Mouse (Mus musculus): Measurements from ENCODE around the gene Slc5a10. TPM values are rescaled to one million over a fixed set of nuclear protein-coding genes. Genes with fewer than 3 reads are reported as not detected.
"Not testable (repeated sequence)": the region's sequence is repeated elsewhere in the genome, so short reads cannot be mapped to it uniquely, and the experiment has no call there.

Slc5a10 gene
- total RNA-seq, 4 experiments from 2014 or later, result not detected

GRCm38 (mm10) chr11:61649626-61650025 is 71.0 kb downstream of the Slc5a10 start:
- DNase-seq (ENCODE audit: low spot score in 2 of 2), result no peak

- no peak for DNase-seq (ENCODE audit: low spot score in 2 of 2)
Observed at GRCm38 (mm10) chr11:61649163-61649580, 71.5 kb downstream of the Slc5a10 start.

GRCm38 (mm10) chr11:61648749-61649115 is 71.9 kb downstream of the Slc5a10 start:
- no peak for DNase-seq (ENCODE audit: low spot score in 2 of 2)

GRCm38 (mm10) chr11:61647956-61648748 is 72.5 kb downstream of the Slc5a10 start:
- DNase-seq (ENCODE audit: low spot score in 2 of 2), result no peak

- no peak for DNase-seq (ENCODE audit: low spot score in 2 of 2)
Observed at GRCm38 (mm10) chr11:61647110-61647910, 73.3 kb downstream of the Slc5a10 start.

DNA sequence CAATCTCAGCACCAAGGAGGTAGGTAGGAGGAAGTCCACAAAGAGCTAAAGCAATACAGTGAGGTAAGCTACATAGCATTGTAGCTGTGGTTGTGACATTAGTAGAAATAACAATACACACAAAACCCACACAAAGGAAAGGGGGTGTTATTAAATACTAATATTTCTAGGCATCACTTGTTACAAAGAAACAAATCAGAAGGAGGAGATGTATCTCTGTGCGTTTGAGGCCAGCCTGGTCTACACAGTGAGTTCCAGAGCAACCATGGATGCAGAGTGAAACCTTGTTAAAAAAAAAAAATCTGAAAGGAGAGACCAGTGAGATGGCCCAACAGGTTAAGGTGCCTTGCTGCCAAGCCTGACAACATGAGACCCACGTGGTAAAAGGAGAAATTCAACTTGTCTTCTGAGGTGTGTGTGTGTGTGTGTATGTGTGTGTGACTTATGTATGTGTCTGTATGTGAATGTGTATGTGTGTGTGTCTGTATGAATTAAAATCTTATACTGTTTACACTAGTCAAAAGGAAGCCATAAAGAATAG is 74.1 kb downstream of the Slc5a10 start:
- DNase-seq (ENCODE audit: low spot score in 2 of 2), result no peak

GRCm38 (mm10) chr11:61645357-61645857 is 75.2 kb downstream of the Slc5a10 start:
- DNase-seq (ENCODE audit: low spot score in 2 of 2), result no peak

GRCm38 (mm10) chr11:61644576-61645326 is 75.9 kb downstream of the Slc5a10 start:
- DNase-seq (ENCODE audit: low spot score in 2 of 2), result no peak

DNA sequence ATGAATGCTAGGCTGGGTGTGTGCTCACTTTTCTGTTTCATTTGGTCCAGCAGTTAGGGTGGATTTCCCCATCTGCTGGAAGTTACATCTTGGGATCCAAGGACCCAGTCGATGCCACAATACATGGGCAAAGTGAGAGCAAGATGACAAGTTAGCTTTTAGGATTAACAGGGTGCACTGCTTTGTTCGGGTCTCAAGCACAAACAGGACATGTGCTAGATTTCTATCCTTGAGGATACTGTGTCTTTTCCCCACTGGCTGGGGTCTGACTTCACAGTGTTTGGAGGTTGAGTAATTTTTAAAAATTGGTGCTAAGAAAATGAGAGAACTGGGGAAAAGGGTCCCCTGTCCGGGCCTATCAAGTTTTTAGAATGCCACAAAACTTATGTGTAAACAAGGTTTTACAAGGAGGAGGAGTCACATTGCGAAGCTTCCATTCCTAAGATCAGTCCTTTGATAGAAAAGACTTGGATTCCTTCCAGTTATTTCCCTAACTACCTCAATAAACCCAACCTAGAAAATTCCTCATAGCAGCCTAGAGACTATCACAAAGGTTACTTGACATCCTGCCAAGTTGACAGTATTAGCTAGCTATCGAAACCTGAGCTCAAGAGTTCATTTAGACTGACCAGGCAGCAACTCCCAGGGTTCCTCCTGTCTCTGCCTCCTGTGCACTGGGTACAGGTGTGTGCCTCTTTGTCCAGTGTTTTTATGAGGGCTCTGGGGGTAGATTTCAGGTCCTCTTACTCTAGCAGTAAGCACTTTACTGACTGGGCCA is 77.3 kb downstream of the Slc5a10 start:
- DNase-seq (ENCODE audit: low spot score in 2 of 2), result no peak

- no peak for DNase-seq (ENCODE audit: low spot score in 2 of 2)
Observed at GRCm38 (mm10) chr11:61642106-61642505, 78.5 kb downstream of the Slc5a10 start.

DNA sequence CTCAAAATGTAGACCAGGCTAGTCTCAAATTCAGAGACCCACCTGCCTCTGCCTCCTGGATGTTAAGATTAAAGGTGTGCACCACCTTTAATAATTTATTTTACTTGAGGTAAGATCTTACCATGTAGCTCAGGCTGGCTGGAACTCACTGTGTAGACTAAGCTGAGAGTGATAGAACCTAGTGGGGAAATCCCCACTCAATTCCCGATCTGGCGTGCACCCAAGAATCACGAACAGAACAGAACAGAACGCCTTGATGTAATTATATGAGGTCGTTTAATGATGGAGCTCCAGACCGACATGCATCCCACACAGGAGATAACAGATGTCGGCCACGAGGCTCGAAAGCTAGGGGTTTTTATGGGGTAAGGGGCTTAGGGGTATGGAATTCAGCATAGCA is 80.0 kb downstream of the Slc5a10 start:
- not testable (repeated sequence) for DNase-seq (ENCODE audit: low spot score in 2 of 2)

DNA sequence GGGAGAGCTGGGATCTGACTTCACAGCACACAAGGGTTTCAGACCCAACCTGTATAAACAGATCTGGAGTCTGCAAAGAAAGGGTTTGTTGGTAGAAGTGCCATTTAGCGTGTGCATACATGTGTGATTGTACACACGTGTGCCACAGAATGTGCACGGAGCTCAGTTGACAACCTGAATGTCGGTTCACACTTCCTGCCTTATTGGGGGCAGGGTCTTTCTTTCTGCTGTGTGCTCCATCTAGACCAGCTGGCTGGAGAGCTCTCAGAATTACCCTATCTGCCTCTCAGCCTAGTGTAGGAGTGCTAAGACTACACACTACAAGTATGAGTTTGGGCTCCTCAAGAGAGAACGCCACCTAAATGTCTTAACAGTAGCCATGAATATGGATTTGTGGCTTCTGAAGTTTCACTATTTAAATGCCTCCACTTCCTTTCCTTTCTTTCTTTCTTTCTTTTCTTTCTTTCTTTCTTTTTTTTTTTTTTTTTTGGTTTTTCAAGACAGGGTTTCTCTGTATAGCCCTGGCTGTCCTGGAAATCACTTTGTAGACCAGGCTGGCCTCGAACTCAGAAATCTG is 80.9 kb downstream of the Slc5a10 start:
- no peak for DNase-seq (ENCODE audit: low spot score in 2 of 2)

DNA sequence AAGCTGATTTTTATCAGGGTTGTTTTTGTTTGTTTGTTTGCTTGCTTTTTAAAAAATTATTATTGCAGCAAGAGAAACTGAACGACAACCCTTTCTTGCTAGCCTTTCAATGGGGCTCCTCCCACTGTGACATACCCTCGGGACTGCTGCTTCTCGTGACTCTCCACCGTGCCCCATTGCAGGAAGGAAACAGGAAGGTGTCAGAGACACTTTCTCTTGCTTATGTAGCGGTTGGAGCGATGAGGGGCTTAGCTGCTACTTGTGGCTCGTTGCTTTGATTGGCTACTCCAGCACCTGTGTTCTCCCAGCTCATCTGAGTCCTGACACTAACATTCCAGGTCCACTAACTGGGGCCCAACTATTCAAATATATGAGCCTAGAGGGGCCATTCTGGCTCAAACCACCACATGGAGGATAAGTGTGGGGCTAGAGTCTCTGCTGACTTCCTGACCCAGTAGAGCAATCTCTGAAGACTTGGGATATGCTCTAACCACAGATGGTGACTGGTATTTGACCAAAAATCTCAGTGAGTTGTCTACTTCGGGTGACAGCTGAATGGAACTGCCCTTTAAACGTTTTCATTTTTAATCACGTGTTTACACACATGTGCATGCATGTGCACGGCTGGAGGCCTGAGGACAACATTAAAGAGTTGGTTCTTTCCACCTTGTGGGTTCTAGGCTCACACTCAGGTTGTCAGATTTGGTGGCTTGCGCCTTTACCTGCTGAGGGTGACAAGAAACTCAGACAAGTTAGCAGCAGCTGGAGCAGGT is 81.7 kb downstream of the Slc5a10 start:
- DNase-seq (ENCODE audit: low spot score in 2 of 2), result no peak

DNA sequence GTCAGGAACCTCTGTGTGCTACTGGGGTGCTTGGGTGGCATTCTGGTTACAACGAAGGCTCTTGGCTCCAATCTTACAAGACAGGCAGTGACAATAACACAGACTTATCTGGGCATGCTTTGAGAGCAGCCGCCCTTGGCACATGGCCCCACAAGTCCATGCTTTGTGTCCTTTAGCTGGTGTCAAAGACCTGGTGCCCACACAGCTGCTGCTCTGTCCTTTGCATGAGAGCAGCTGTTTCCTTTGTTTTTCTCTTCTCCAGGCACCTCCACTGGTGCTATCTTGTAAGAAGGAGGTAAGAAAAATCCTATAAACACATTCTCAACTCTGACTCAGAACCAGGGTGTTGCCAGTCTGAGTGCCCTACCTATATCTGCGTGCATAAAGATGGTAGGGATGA is 82.8 kb downstream of the Slc5a10 start:
- no peak for DNase-seq (ENCODE audit: low spot score in 2 of 2)

- DNase-seq (ENCODE audit: low spot score in 2 of 2), result no peak
Observed at GRCm38 (mm10) chr11:61637413-61637812, 83.2 kb downstream of the Slc5a10 start.

DNA sequence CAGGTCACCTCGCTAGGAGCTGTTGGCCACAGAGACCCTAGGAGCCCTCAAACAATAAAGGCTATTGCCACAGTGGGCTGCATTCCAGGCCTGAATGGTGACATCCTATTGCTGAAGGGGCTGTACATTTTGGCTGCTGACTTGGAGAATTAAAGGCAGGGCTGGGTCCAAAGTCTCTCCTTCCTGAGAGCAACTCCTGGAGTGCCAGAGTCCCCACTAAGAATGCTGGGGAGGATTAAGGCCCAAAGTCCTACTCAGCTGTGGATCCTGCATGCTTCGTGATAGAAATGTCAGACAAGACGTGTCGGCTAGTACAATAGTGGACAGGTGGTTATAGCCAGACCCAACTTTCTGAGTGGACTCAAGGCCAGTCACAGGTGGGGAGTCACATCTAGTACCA is 84.3 kb downstream of the Slc5a10 start:
- not testable (repeated sequence) for DNase-seq (ENCODE audit: low spot score in 2 of 2)

DNA sequence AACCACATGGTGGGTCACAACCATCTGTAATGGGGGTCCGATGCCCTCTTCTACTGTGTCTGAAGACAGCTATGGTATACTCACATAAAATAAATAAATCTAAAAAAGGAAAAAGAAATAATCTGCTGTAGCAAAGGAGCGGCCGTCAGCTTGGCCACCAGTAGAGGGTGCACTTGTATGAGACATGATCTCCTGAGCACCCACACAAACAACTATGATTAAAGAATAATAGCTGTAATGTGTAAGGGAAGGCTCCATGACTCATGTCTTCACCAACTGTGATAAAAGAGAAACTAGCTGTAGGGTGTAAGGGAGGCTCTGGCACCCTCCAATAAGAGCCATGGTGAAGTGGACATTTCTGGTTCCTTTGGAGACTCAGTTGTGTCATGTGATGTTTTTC is 91.0 kb downstream of the Slc5a10 start:
- no peak for DNase-seq (ENCODE audit: low spot score in 2 of 2)

- no peak for DNase-seq (ENCODE audit: low spot score in 2 of 2)
Observed at GRCm38 (mm10) chr11:61626509-61626908, 94.1 kb downstream of the Slc5a10 start.

DNA sequence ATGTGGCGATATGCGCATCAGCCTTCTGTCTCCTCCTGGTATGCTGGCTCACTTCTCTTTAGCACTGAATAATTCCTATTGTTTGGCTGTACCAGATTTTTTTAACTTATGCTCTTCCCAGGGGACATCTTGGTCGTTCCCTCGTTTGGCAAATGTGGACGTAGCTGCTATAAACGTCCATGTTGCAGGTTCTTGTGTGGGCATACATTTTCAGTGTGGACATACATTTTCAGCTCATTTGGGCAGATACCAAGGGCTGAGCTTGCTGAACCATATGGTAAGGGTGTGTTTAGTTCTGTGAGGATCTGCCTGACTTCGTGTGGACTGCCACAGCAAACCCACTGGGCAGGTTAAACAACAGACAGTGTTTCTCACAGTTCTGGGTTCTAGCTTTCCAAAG is 95.5 kb downstream of the Slc5a10 start:
- DNase-seq (ENCODE audit: low spot score in 2 of 2), result no peak
